Mouse (Mus musculus) liver, adult 2 months (tissue): Measurements from ENCODE around the gene Efna2. TPM values are rescaled to one million over a fixed set of nuclear protein-coding genes. Genes with fewer than 3 reads are reported as not detected.

Experiments used
- DNase-seq: peaks from one replicate; pipeline ENCODE4 v3.0.0-alpha.2; 2011; ENCODE audit warnings: low read depth, low spot score; ENCODE audit errors: extremely low read depth
- H3K27ac ChIP-seq: fragments of 200-500 bp; replicated peaks from 2 replicates; pipeline ENCODE4 v1.5.1; 2012; ENCODE audit warnings: low read depth, mild to moderate bottlenecking, control low read depth, inconsistent platforms, low read length; ENCODE audit not compliant: insufficient read depth
- H3K27me3 ChIP-seq: fragments of 200-500 bp; 2 replicates; pipeline ENCODE4 v1.6.1; 2012; ENCODE audit warnings: mild to moderate bottlenecking, moderate library complexity, low read length, inconsistent platforms; ENCODE audit not compliant: control insufficient read depth, insufficient read depth
- H3K36me3 ChIP-seq: fragments of 200-500 bp; 2 replicates; pipeline ENCODE4 v1.6.1; 2012; ENCODE audit warnings: low read length, inconsistent platforms; ENCODE audit not compliant: control insufficient read depth, insufficient read depth
- H3K4me1 ChIP-seq: fragments of 200-500 bp; 2 replicates; pipeline ENCODE4 v1.6.1; 2011; ENCODE audit warnings: low read length; ENCODE audit not compliant: control insufficient read depth, insufficient read depth
- H3K4me3 ChIP-seq: fragments of 200-500 bp; 2 replicates; pipeline ENCODE4 v1.5.1; 2011; ENCODE audit warnings: low read depth, mild to moderate bottlenecking, control low read depth, low read length, moderate library complexity; ENCODE audit not compliant: insufficient read depth
- H3K79me2 ChIP-seq: fragments of 200-500 bp; 2 replicates; pipeline ENCODE4 v1.6.1; 2012; ENCODE audit warnings: inconsistent platforms, mild to moderate bottlenecking, low read length, moderate library complexity; ENCODE audit not compliant: control insufficient read depth, insufficient read depth
- H3K9ac ChIP-seq: fragments of 200-500 bp; 2 replicates; pipeline ENCODE4 v1.6.1; 2012; ENCODE audit warnings: low read depth, mild to moderate bottlenecking, control low read depth, inconsistent platforms, low read length
- CTCF ChIP-seq: fragments of 200-500 bp; IDR thresholded peaks from 2 replicates; pipeline ENCODE4 v1.5.1; 2011; ENCODE audit warnings: low read depth, low read length, control low read depth
- POLR2A ChIP-seq: fragments of 200-500 bp; IDR thresholded peaks from 2 replicates; pipeline ENCODE4 v1.6.1; 2011; ENCODE audit warnings: low read length, control low read depth; ENCODE audit not compliant: insufficient read depth; ENCODE audit errors: extremely low read depth
- WGBS: fragments of 180-500 bp; shearing (Covaris S2); methylation state at CpG from one replicate; pipeline ENCODE4 v1.1.7; 2018; 5-methylcytosine and 5-hydroxymethylcytosine counted together
- polyA plus RNA-seq: library from polyadenylated mRNA; depleted of rRNA; stranded (reverse); fragments of >200 nt; gene quantifications from 2 replicates; pipeline ENCODE4 v1.2.3, GENCODE M21; 2012
- total RNA-seq: library from RNA; depleted of rRNA; stranded (reverse); fragments of >200 nt; gene quantifications from 2 replicates; pipeline ENCODE4 v1.2.3, GENCODE M21; 2014

Gene Efna2
- total and polyA plus RNA-seq, 2 experiments: under 0.01 to 0.26 TPM

DNA sequence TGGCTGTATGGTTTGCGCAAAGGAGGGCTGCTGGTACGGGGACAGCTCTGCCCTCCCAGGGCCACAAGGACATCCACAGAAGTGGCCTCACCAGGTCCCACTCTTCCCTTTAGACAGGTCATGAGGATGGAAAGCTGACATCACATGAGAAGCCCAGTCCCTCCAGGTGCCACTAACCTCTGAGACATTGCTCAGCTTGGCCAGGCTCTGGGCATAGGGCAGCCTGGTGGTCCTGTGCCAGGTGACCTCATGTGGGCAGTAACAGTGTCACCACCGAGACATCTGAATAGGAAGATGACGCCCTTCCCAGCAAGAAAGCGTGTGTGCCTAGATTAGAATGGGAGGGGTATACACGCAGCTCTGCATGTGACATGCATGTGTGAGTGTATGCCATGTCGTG, 3.3 kb downstream of the Efna2 start:
- Histone ChIP-seq H3K9ac (no peak overlapping the region), H3K4me1 (no peaks in the 10 kb centered on the region), H3K4me3 (no peak overlapping the region), H3K79me2 (no peaks in the 10 kb centered on the region), H3K27ac (no peak overlapping the region), H3K27me3 (peaks cover 4% of the 10 kb centered on the region; the same call in 1 of the 2 replicates), H3K36me3 (no peaks in the 10 kb centered on the region)
- no peak for TF ChIP-seq CTCF
- TF ChIP-seq POLR2A: no peak
- 92% methylated on average over 7 of the region's 7 CpGs for WGBS
- DNase-seq: no peak

- whole genome bisulfite sequencing: 62% methylated on average over 27 of the region's 27 CpGs
- H3K79me2 ChIP-seq: no peaks in the 10 kb centered on the region
- no peak overlapping the region for H3K9ac ChIP-seq
- no peak overlapping the region for H3K4me3 ChIP-seq
- H3K4me1 ChIP-seq: no peaks in the 10 kb centered on the region
- TF ChIP-seq POLR2A (no peak), CTCF (no peak)
- H3K36me3 ChIP-seq: no peaks in the 10 kb centered on the region
- H3K27me3 ChIP-seq: peaks cover 8% of the 10 kb centered on the region
- DNase-seq: no peak
- no peak overlapping the region for H3K27ac ChIP-seq
Measured at GRCm38 (mm10) chr10:80186649-80187048, 7.4 kb downstream of the Efna2 start.

DNA sequence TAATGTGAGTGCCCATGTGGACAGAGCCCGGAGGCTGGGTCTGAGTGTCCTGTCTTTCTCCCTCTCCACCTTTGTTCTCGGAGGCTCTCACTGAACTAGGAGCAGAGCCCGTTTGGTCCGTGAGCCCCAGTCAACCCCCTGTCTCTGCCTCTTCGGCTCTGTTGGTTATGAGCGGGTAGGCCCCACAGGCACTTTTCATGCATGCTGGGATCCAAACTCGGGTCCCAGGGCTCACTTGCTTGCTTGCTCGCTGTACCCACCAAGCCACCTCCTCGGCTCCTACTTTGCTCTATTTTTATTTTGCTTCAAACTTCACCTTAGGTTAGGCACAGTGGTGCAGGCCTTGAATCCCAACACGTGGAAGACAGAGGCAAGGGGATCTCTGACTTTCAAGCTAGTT, 8.5 kb downstream of the Efna2 start:
- Histone ChIP-seq H3K36me3 (no peaks in the 10 kb centered on the region), H3K4me3 (no peak overlapping the region), H3K79me2 (no peaks in the 10 kb centered on the region), H3K27ac (no peak overlapping the region), H3K9ac (no peak overlapping the region), H3K27me3 (peaks cover 8% of the 10 kb centered on the region), H3K4me1 (no peaks in the 10 kb centered on the region)
- 93% methylated on average over 10 of the region's 10 CpGs for WGBS
- TF ChIP-seq POLR2A: no peak
- no peak for TF ChIP-seq CTCF
- DNase-seq: no peak

- Histone ChIP-seq H3K27me3 (peaks cover 8% of the 10 kb centered on the region), H3K36me3 (no peaks in the 10 kb centered on the region), H3K27ac (no peak overlapping the region), H3K9ac (no peak overlapping the region), H3K79me2 (no peaks in the 10 kb centered on the region), H3K4me1 (no peaks in the 10 kb centered on the region), H3K4me3 (no peak overlapping the region)
- TF ChIP-seq CTCF: no peak
- no peak for TF ChIP-seq POLR2A
- DNase-seq: no peak
- WGBS: 82% methylated on average over 15 of the region's 15 CpGs
Measured at GRCm38 (mm10) chr10:80188453-80189024, 9.3 kb downstream of the Efna2 start.

DNA sequence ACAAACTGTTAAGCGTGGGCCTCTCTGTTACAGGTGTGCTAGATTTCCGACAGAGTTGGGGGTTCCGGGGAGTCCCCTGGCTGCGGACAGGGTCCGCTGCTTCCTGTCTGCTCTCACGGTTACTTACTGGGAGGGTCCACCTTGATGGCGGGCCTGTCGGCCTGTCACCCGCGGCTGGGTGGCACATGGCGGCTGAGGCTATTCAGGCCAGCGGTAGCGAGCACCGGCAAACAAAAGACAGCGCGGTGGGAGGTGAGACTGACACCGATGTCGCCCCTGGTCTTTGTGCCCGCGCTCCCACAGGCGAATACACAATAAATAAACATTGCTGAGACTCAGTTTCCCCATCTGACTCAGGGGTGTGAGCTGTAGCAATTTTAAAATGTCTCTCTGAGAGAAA, 10.7 kb downstream of the Efna2 start:
- no peak for TF ChIP-seq CTCF
- TF ChIP-seq POLR2A: no peak
- Histone ChIP-seq H3K9ac (no peak overlapping the region; the same call in 1 of the 2 replicates), H3K4me3 (no peak overlapping the region), H3K4me1 (no peaks in the 10 kb centered on the region), H3K36me3 (no peaks in the 10 kb centered on the region), H3K27ac (no peak overlapping the region), H3K27me3 (peaks cover 8% of the 10 kb centered on the region), H3K79me2 (no peaks in the 10 kb centered on the region)
- WGBS: 14% methylated on average over 21 of the region's 21 CpGs
- DNase-seq: no peak

- 0 out of 2 replicates have a peak overlapping the region, but pooled peaks have one; percentile 19 for H3K9ac ChIP-seq
- peaks cover 8% of the 10 kb centered on the region for H3K27me3 ChIP-seq
- no peak overlapping the region for H3K27ac ChIP-seq
- TF ChIP-seq POLR2A (no peak), CTCF (no peak)
- H3K36me3 ChIP-seq: no peaks in the 10 kb centered on the region
- 2% methylated on average over 47 of the region's 48 CpGs for WGBS
- H3K79me2 ChIP-seq: no peaks in the 10 kb centered on the region
- DNase-seq: no peak
- H3K4me3 ChIP-seq: peak overlapping the region; percentile 13; the same call in 1 of the 2 replicates
- no peaks in the 10 kb centered on the region for H3K4me1 ChIP-seq
Measured at GRCm38 (mm10) chr10:80190491-80191051, 11.3 kb downstream of the Efna2 start.
